8 mouse cellular contexts compared by ENCODE assay signal in genomic region chr7:126428154-126428553, GRCm38 (mm10). TPM values are rescaled to one million over a fixed set of nuclear protein-coding genes. Genes with fewer than 3 reads are reported as not detected.
DNase-seq lines count a peak whose midpoint lies in the region; ATAC-seq and TF ChIP-seq lines count a peak whose summit lies in the region.

No protein-coding gene starts in this region.

- DNase-seq in kidney, postnatal 0 days (ENCODE audit: low spot score) = no peak
- DNase-seq in kidney, postnatal 14 days = no peak
- no peak for DNase-seq in hindbrain, postnatal 0 days (ENCODE audit: low spot score)
- no peak for DNase-seq in midbrain, postnatal 0 days (ENCODE audit: low spot score)
- no peak for DNase-seq in layer of hippocampus, postnatal 10 days (ENCODE audit: low spot score in 2 of 2)
- no peak for DNase-seq in thymus, postnatal 14 days
- no peak for DNase-seq in left cerebral cortex, postnatal 25 days (ENCODE audit: low spot score in 2 of 2)

- H3K4me3 ChIP-seq in kidney, postnatal 0 days (replicated peaks; ENCODE audit: low read depth, low read length) = peak overlapping the region; percentile 69
- peak overlapping the region; percentile 66 for H3K4me3 ChIP-seq in hindbrain, postnatal 0 days (ENCODE audit: low read length)
- peak overlapping the region; percentile 65 for H3K4me3 ChIP-seq in midbrain, postnatal 0 days (ENCODE audit: low read depth, low read length)

- no peaks in the 10 kb centered on the region for H3K27me3 ChIP-seq in kidney, postnatal 0 days (ENCODE audit: insufficient read depth, low read length)
- no peaks in the 10 kb centered on the region for H3K27me3 ChIP-seq in hindbrain, postnatal 0 days (ENCODE audit: insufficient read depth, low read length)
- H3K27me3 ChIP-seq in midbrain, postnatal 0 days (ENCODE audit: insufficient read depth, low read length) = no peaks in the 10 kb centered on the region

- no peak for TF ChIP-seq CTCF in kidney, postnatal 0 days (IDR thresholded peaks at IDR 0.05; ENCODE audit: low read depth)
- TF ChIP-seq CTCF in hindbrain, postnatal 0 days (IDR thresholded peaks at IDR 0.05; ENCODE audit: low read depth) = no peak
- no peak for TF ChIP-seq CTCF in midbrain, postnatal 0 days (IDR thresholded peaks at IDR 0.05)

- intact Hi-C loops in left cerebral cortex, postnatal 25 days (cut with DNase I) = loop anchor here (2.0 kb wide), 1 partner anchor 47 kb away; the partner anchor contains the start of gene Sh2b1

- peak overlapping the region; percentile 95 for H3K27ac ChIP-seq in kidney, postnatal 0 days
- H3K27ac ChIP-seq in hindbrain, postnatal 0 days = peak overlapping the region; percentile 94
- peak overlapping the region; percentile 93 for H3K27ac ChIP-seq in midbrain, postnatal 0 days (ENCODE audit: low read depth, low read length)

- H3K4me1 ChIP-seq in kidney, postnatal 0 days (replicated peaks; ENCODE audit: insufficient read depth, low read length) = peaks cover 4% of the 10 kb centered on the region; the same call in 1 of the 2 replicates
- H3K4me1 ChIP-seq in hindbrain, postnatal 0 days (ENCODE audit: insufficient read depth, low read length) = no peaks in the 10 kb centered on the region
- peaks cover 3% of the 10 kb centered on the region; the same call in 1 of the 2 replicates for H3K4me1 ChIP-seq in midbrain, postnatal 0 days (ENCODE audit: insufficient read depth, low read length)

- no peak for ATAC-seq in kidney, postnatal 0 days (replicated peaks; ENCODE audit: low FRiP score, low read depth)
- ATAC-seq in common myeloid progenitor, adult 5-6 weeks (replicated peaks; ENCODE audit: low read depth, poor library complexity, severe bottlenecking) = peak; percentile 39
- 0 out of 2 replicates have a peak, but pooled peaks have one; percentile 0 for ATAC-seq in hindbrain, postnatal 0 days
- peak; percentile 2; the same call in 1 of the 2 replicates for ATAC-seq in midbrain, postnatal 0 days (ENCODE audit: low FRiP score)

- no peaks in the 10 kb centered on the region for H3K36me3 ChIP-seq in kidney, postnatal 0 days (ENCODE audit: insufficient read depth, low read length)
- H3K36me3 ChIP-seq in hindbrain, postnatal 0 days (ENCODE audit: insufficient read depth, low read length) = no peaks in the 10 kb centered on the region
- H3K36me3 ChIP-seq in midbrain, postnatal 0 days (ENCODE audit: insufficient read depth, low read length) = no peaks in the 10 kb centered on the region

- H3K9me3 ChIP-seq in kidney, postnatal 0 days (replicated peaks; ENCODE audit: low read length) = no peaks in the 10 kb centered on the region
- no peaks in the 10 kb centered on the region for H3K9me3 ChIP-seq in hindbrain, postnatal 0 days (ENCODE audit: low read length)
- H3K9me3 ChIP-seq in midbrain, postnatal 0 days (ENCODE audit: low read length) = no peaks in the 10 kb centered on the region

- peak overlapping the region; percentile 73; the same call in 1 of the 2 replicates for H3K9ac ChIP-seq in kidney, postnatal 0 days (ENCODE audit: low read depth, low read length)
- H3K9ac ChIP-seq in hindbrain, postnatal 0 days (replicated peaks; ENCODE audit: low read length) = peak overlapping the region; percentile 80
- peak overlapping the region; percentile 77 for H3K9ac ChIP-seq in midbrain, postnatal 0 days (replicated peaks; ENCODE audit: low read length, poor library complexity, severe bottlenecking)

- H3K4me2 ChIP-seq in kidney, postnatal 0 days (ENCODE audit: low read length) = peak overlapping the region; percentile 76
- H3K4me2 ChIP-seq in hindbrain, postnatal 0 days (ENCODE audit: low read depth, low read length) = peak overlapping the region; percentile 84
- peak overlapping the region; percentile 86 for H3K4me2 ChIP-seq in midbrain, postnatal 0 days (ENCODE audit: low read depth, low read length, poor library complexity, severe bottlenecking)

- WGBS in kidney, postnatal 0 days = 12% methylated on average over 4 of the region's 4 CpGs
- WGBS in hindbrain, postnatal 0 days = 18% methylated on average over 4 of the region's 4 CpGs
- 15% methylated on average over 4 of the region's 4 CpGs for WGBS in midbrain, postnatal 0 days

RNA-seq across cellular contexts. Expression of gene Rabep2, which starts 0.4 kb away (rescaled TPM):
- 29.7 and 31.7 TPM in 2 replicates for polyA plus RNA-seq in kidney, postnatal 0 days (2015; fragmentation: Nextera tagmentation; extraction: Ambion mirVana)
- 22.5 and 23.1 TPM in 2 replicates for total RNA-seq in common myeloid progenitor, adult 5-6 weeks (2017)
- total RNA-seq in hindbrain, postnatal 0 days (2014; rRNA removed) = 22.2 and 22.5 TPM in 2 replicates
- polyA plus RNA-seq in hindbrain, postnatal 0 days (2015; fragmentation: Nextera tagmentation; extraction: Ambion mirVana) = 19.2 TPM in 2 replicates
- total RNA-seq in midbrain, postnatal 0 days (2014; rRNA removed) = 20.3 and 21.0 TPM in 2 replicates
- 18.5 and 18.7 TPM in 2 replicates for polyA plus RNA-seq in midbrain, postnatal 0 days (2015; fragmentation: Nextera tagmentation; extraction: Ambion mirVana)
- total RNA-seq in layer of hippocampus, postnatal 10 days (2021) = 10 to 100 TPM; 10.8 to 13.1 TPM
- 10 to 100 TPM; 10.8 to 14.4 TPM for total RNA-seq in left cerebral cortex, postnatal 25 days (2021)

RNA-seq across cellular contexts. Expression of gene Cd19, which starts 13.5 kb away (rescaled TPM):
- polyA plus RNA-seq in kidney, postnatal 0 days (2015; fragmentation: Nextera tagmentation; extraction: Ambion mirVana) = 0.10 and 0.16 TPM in 2 replicates
- 0.32 TPM in 1 of 2 replicates, not detected in the other for total RNA-seq in common myeloid progenitor, adult 5-6 weeks (2017)
- 0.16 TPM in 1 of 2 replicates, not detected in the other for total RNA-seq in hindbrain, postnatal 0 days (2014; rRNA removed)
- polyA plus RNA-seq in hindbrain, postnatal 0 days (2015; fragmentation: Nextera tagmentation; extraction: Ambion mirVana) = 0.05 TPM in 1 of 2 replicates, not detected in the other
- total RNA-seq in midbrain, postnatal 0 days (2014; rRNA removed) = not detected in 2 replicates
- 0.23 TPM in 1 of 2 replicates, not detected in the other for polyA plus RNA-seq in midbrain, postnatal 0 days (2015; fragmentation: Nextera tagmentation; extraction: Ambion mirVana)
- under 1 TPM in 1 of 2 experiments, not detected in 1; 0.25 TPM for total RNA-seq in layer of hippocampus, postnatal 10 days (2021)
- not detected for total RNA-seq in left cerebral cortex, postnatal 25 days (2021)

RNA-seq across cellular contexts. Expression of gene Nfatc2ip, which starts 31.6 kb away (rescaled TPM):
- 2.0 and 2.5 TPM in 2 replicates for polyA plus RNA-seq in kidney, postnatal 0 days (2015; fragmentation: Nextera tagmentation; extraction: Ambion mirVana)
- total RNA-seq in common myeloid progenitor, adult 5-6 weeks (2017) = 18.2 and 24.4 TPM in 2 replicates
- total RNA-seq in hindbrain, postnatal 0 days (2014; rRNA removed) = 6.1 and 6.4 TPM in 2 replicates
- polyA plus RNA-seq in hindbrain, postnatal 0 days (2015; fragmentation: Nextera tagmentation; extraction: Ambion mirVana) = 2.9 and 3.0 TPM in 2 replicates
- 6.0 and 6.7 TPM in 2 replicates for total RNA-seq in midbrain, postnatal 0 days (2014; rRNA removed)
- polyA plus RNA-seq in midbrain, postnatal 0 days (2015; fragmentation: Nextera tagmentation; extraction: Ambion mirVana) = 2.3 and 2.4 TPM in 2 replicates
- 10 to 100 TPM in 1 of 2 experiments, 1 to 10 TPM in 1; 9.3 to 10.8 TPM for total RNA-seq in layer of hippocampus, postnatal 10 days (2021)
- total RNA-seq in left cerebral cortex, postnatal 25 days (2021) = 1 to 10 TPM; 5.4 to 6.5 TPM

RNA-seq across cellular contexts. Expression of gene Atp2a1, which starts 34.8 kb away (rescaled TPM):
- 0.45 and 0.71 TPM in 2 replicates for polyA plus RNA-seq in kidney, postnatal 0 days (2015; fragmentation: Nextera tagmentation; extraction: Ambion mirVana)
- total RNA-seq in common myeloid progenitor, adult 5-6 weeks (2017) = 0.41 TPM in 1 of 2 replicates, not detected in the other
- total RNA-seq in hindbrain, postnatal 0 days (2014; rRNA removed) = 0.99 and 5.4 TPM in 2 replicates
- 0.40 and 0.68 TPM in 2 replicates for polyA plus RNA-seq in hindbrain, postnatal 0 days (2015; fragmentation: Nextera tagmentation; extraction: Ambion mirVana)
- total RNA-seq in midbrain, postnatal 0 days (2014; rRNA removed) = 0.14 and 0.33 TPM in 2 replicates
- polyA plus RNA-seq in midbrain, postnatal 0 days (2015; fragmentation: Nextera tagmentation; extraction: Ambion mirVana) = 0.35 and 0.56 TPM in 2 replicates
- under 1 TPM; 0.09 to 0.58 TPM for total RNA-seq in layer of hippocampus, postnatal 10 days (2021)
- total RNA-seq in left cerebral cortex, postnatal 25 days (2021) = under 1 TPM; 0.32 to 0.39 TPM

RNA-seq across cellular contexts. Expression of gene Sh2b1, which starts 47.1 kb away (rescaled TPM):
- polyA plus RNA-seq in kidney, postnatal 0 days (2015; fragmentation: Nextera tagmentation; extraction: Ambion mirVana) = 44.1 and 44.8 TPM in 2 replicates
- 16.6 and 17.3 TPM in 2 replicates for total RNA-seq in common myeloid progenitor, adult 5-6 weeks (2017)
- total RNA-seq in hindbrain, postnatal 0 days (2014; rRNA removed) = 34.1 and 41.1 TPM in 2 replicates
- 50.4 and 54.5 TPM in 2 replicates for polyA plus RNA-seq in hindbrain, postnatal 0 days (2015; fragmentation: Nextera tagmentation; extraction: Ambion mirVana)
- 41.3 and 46.8 TPM in 2 replicates for total RNA-seq in midbrain, postnatal 0 days (2014; rRNA removed)
- 63.9 and 64.9 TPM in 2 replicates for polyA plus RNA-seq in midbrain, postnatal 0 days (2015; fragmentation: Nextera tagmentation; extraction: Ambion mirVana)
- total RNA-seq in layer of hippocampus, postnatal 10 days (2021) = 10 to 100 TPM; 68.1 to 69.6 TPM
- 10 to 100 TPM; 74.1 to 78.9 TPM for total RNA-seq in left cerebral cortex, postnatal 25 days (2021)
